Mouse (Mus musculus): ENCODE data around the gene Sppl2a.

DNA sequence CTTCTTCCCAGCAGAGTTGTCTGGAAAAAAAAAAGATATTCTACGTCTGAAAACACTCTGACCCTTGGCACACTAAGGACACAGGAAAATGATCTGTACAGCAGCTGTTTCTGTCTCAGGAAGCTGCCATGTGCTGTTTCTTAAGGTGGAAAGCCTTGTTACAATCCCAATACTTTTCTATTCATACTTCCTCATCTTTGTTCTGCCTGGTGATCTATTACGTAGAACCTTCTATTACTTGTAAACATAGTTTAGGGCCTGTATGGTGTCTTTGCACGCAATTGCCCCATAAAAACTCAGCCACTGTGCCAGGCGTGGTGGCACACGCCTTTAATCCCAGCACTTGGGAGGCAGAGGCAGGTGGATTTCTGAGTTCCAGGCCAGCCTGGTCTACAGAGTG is 17.4 kb upstream of the Sppl2a start:
- no peak for TF ChIP-seq POLR2A (IDR thresholded peaks at IDR 0.05; ENCODE audit: borderline replicate concordance, extremely low read depth, low read depth, low read length)
- TF ChIP-seq CTCF (IDR thresholded peaks at IDR 0.05; ENCODE audit: insufficient read depth, low read length): no peak

Data from lung, adult 2 months (tissue).